Mouse (Mus musculus) cerebellum, adult 2 months (tissue): ENCODE measurements around the gene 1700037H04Rik. TPM values are rescaled to one million over a fixed set of nuclear protein-coding genes. Genes with fewer than 3 reads are reported as not detected.

ENCODE experiments used
- DNase-seq, 2 experiments: peaks; one replicate each; pipeline ENCODE4 v3.0.0; 2021
- H3K27ac ChIP-seq: fragments of 200-500 bp; 2 replicates; pipeline ENCODE4 v1.5.1; 2012; ENCODE audit warnings: low read length, control low read depth, inconsistent platforms; ENCODE audit not compliant: insufficient read depth
- H3K27me3 ChIP-seq: fragments of 200-500 bp; 2 replicates; pipeline ENCODE4 v1.6.1; 2012; ENCODE audit warnings: inconsistent platforms, mild to moderate bottlenecking, low read length, moderate library complexity; ENCODE audit not compliant: control insufficient read depth, insufficient read depth
- H3K4me1 ChIP-seq: fragments of 200-500 bp; 2 replicates; pipeline ENCODE4 v1.6.1; 2011; ENCODE audit warnings: low read length; ENCODE audit not compliant: control insufficient read depth, insufficient read depth
- H3K4me3 ChIP-seq: fragments of 200-500 bp; replicated peaks from 2 replicates; pipeline ENCODE3; 2011; ENCODE audit warnings: mild to moderate bottlenecking, low read depth, low read length, control low read depth; ENCODE audit not compliant: insufficient read depth
- CTCF ChIP-seq: fragments of 200-500 bp; IDR thresholded peaks from 2 replicates; pipeline ENCODE4 v1.5.1; 2011; ENCODE audit warnings: low read depth, mild to moderate bottlenecking, control low read depth, low read length, moderate library complexity, borderline replicate concordance; ENCODE audit not compliant: insufficient read depth
- POLR2A ChIP-seq: fragments of 200-500 bp; IDR thresholded peaks from 2 replicates; pipeline ENCODE4 v1.6.1; 2011; ENCODE audit warnings: low read length, control low read depth, borderline replicate concordance; ENCODE audit not compliant: insufficient read depth
- WGBS: fragments of 180-500 bp; shearing (Covaris S2); methylation state at CpG from one replicate; pipeline ENCODE4 v1.1.7; 2018; 5-methylcytosine and 5-hydroxymethylcytosine counted together
- polyA plus RNA-seq: library from polyadenylated mRNA; depleted of rRNA; stranded (reverse); fragments of >200 nt; gene quantifications from 2 replicates; pipeline ENCODE4 v1.2.3, GENCODE M21; 2012; rRNA removed

The 1700037H04Rik gene
- polyA plus RNA-seq, 1 experiment: 143 TPM

GRCm38 (mm10) chr2:131101530-131101929 lies 58.4 kb downstream of the 1700037H04Rik start:
- no peak overlapping the region for H3K4me3 ChIP-seq
- no peak for DNase-seq
- H3K4me1 ChIP-seq: no peaks in the 10 kb centered on the region
- WGBS: 45% methylated on average over 3 of the region's 3 CpGs
- H3K27me3 ChIP-seq: no peaks in the 10 kb centered on the region
- no peak overlapping the region for H3K27ac ChIP-seq
- TF ChIP-seq POLR2A (no peak), CTCF (no peak)

DNA sequence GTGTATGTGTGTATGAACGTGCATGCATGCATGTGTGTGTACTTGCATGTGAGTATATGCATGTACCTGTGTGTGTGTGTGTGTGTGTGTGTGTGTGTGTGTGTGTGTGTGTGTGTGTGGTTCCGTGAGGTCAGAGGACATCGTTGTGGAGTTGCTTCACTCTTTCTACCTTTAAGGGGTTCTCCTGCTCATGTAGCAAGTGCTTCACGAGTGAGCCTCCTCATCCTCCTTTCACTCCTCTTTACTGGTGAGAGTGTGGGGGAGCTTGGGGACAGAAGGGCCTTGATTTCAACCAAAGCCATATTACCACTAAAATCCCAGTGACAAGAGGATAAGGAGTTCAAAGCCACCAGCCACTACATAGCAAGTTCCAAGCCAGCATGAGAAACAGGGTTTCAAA lies 62.8 kb downstream of the 1700037H04Rik start:
- Histone ChIP-seq H3K27ac (no peak overlapping the region), H3K27me3 (no peaks in the 10 kb centered on the region), H3K4me3 (no peak overlapping the region), H3K4me1 (no peaks in the 10 kb centered on the region)
- DNase-seq: no peak
- TF ChIP-seq POLR2A: no peak
- no peak for TF ChIP-seq CTCF
- 83% methylated on average over 4 of the region's 4 CpGs for WGBS

Other genes starting within 250 kb of the 1700037H04Rik start
- 75.1 and 87.0 TPM in 2 replicates for gene Gfra4, start 117.0 kb downstream of the 1700037H04Rik start, polyA plus RNA-seq
- gene Adam33, start 96.3 kb downstream of the 1700037H04Rik start, polyA plus RNA-seq: 1.5 and 3.6 TPM in 2 replicates
- gene Siglec1, start 73.3 kb downstream of the 1700037H04Rik start, polyA plus RNA-seq: 0.07 and 0.17 TPM in 2 replicates
- 7.8 and 8.0 TPM in 2 replicates for gene Hspa12b, start 32.8 kb downstream of the 1700037H04Rik start, polyA plus RNA-seq
- not detected in 2 replicates for gene Gm11037, start 26.6 kb downstream of the 1700037H04Rik start, polyA plus RNA-seq
- gene Cenpb, start 20.0 kb upstream of the 1700037H04Rik start, polyA plus RNA-seq: 66.2 and 72.5 TPM in 2 replicates
- 25.7 and 26.4 TPM in 2 replicates for gene Cdc25b, start 26.9 kb upstream of the 1700037H04Rik start, polyA plus RNA-seq
- gene Spef1, start 27.2 kb upstream of the 1700037H04Rik start, polyA plus RNA-seq: 9.9 and 10.2 TPM in 2 replicates
- 43.7 and 44.7 TPM in 2 replicates for gene Ap5s1, start 47.0 kb upstream of the 1700037H04Rik start, polyA plus RNA-seq
- 11.6 and 12.6 TPM in 2 replicates for gene Mavs, start 74.0 kb upstream of the 1700037H04Rik start, polyA plus RNA-seq
- gene Pank2, start 102.4 kb upstream of the 1700037H04Rik start, polyA plus RNA-seq: 35.6 and 36.7 TPM in 2 replicates
- gene Rnf24, start 192.8 kb upstream of the 1700037H04Rik start, polyA plus RNA-seq: 14.5 and 14.6 TPM in 2 replicates